21 mouse cellular contexts compared by ENCODE assay signal in the genomic region with DNA sequence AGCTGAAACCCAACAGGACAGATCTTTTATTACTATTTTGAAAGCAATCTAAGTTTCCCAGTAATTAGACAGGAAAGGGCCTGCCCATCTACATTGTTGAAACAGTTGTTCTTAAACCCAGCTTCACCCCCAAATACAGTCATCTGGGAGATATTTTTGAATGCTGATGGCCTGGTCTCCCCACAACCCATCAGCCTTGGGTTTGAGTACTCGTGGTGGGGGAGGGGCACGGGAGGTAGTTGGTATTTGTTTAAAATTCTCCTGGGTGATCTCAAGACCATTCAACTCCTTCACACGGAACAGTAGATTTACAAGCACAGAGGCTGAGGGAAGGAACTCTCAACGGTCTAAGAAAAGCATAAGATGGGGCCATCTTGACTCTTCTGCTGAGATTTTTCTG. TPM values are rescaled to one million over a fixed set of nuclear protein-coding genes. Genes with fewer than 3 reads are reported as not detected.
A peak's percentile ranks its signal among the peaks of the same experiment; 100 is the strongest.
DNase-seq lines count a peak whose midpoint lies in the region; ATAC-seq lines count a peak whose summit lies in the region.
"Had no signal": no experiment of that assay in that cellular context is flagged by ENCODE, and none has a peak within 500 bp of the region (broad histone marks: within the 10 kb centered on the region; RNA-seq: fewer than 3 reads in every experiment).

No protein-coding gene starts in this region.

- no peaks in the 10 kb centered on the region for H3K27me3 ChIP-seq in liver, embryonic 11.5 days (replicated peaks; ENCODE audit: control insufficient read depth, insufficient read depth, low read length)
- H3K27me3 ChIP-seq in liver, embryonic 12.5 days (replicated peaks) = no peaks in the 10 kb centered on the region
- H3K27me3 ChIP-seq in liver, embryonic 15.5 days = no peaks in the 10 kb centered on the region
- H3K27me3 ChIP-seq: forebrain, embryonic 12.5 days; forebrain, embryonic 15.5 days; hindbrain, embryonic 12.5 days; hindbrain, embryonic 15.5 days; Patski had no signal

- 69% methylated on average over 4 of the region's 4 CpGs for WGBS in liver, embryonic 11.5 days
- 57% methylated on average over 4 of the region's 4 CpGs for WGBS in liver, embryonic 12.5 days (ENCODE audit: insufficient replicate concordance)
- 44% methylated on average over 4 of the region's 4 CpGs for WGBS in liver, embryonic 15.5 days (ENCODE audit: insufficient replicate concordance)

- H3K9ac ChIP-seq in liver, embryonic 11.5 days (ENCODE audit: low read depth, low read length) = no peak overlapping the region
- H3K9ac ChIP-seq in liver, embryonic 12.5 days = 0 out of 2 replicates have a peak overlapping the region, but pooled peaks have one; percentile 3
- H3K9ac ChIP-seq in liver, embryonic 15.5 days = no peak overlapping the region
- H3K9ac ChIP-seq: forebrain, embryonic 12.5 days; forebrain, embryonic 15.5 days; hindbrain, embryonic 12.5 days; hindbrain, embryonic 15.5 days had no signal

- H3K4me1 ChIP-seq in liver, embryonic 11.5 days (replicated peaks; ENCODE audit: control insufficient read depth, insufficient read depth, low read length) = peaks cover 39% of the 10 kb centered on the region
- H3K4me1 ChIP-seq in liver, embryonic 12.5 days = peaks cover 87% of the 10 kb centered on the region
- H3K4me1 ChIP-seq in liver, embryonic 15.5 days (replicated peaks) = peaks cover 69% of the 10 kb centered on the region
- H3K4me1 ChIP-seq: forebrain, embryonic 12.5 days; forebrain, embryonic 15.5 days; hindbrain, embryonic 12.5 days; hindbrain, embryonic 15.5 days had no signal

- H3K27ac ChIP-seq in liver, embryonic 11.5 days (ENCODE audit: low read depth, low read length) = peak overlapping the region; percentile 38; the same call in 1 of the 2 replicates
- H3K27ac ChIP-seq in liver, embryonic 12.5 days = peak overlapping the region; percentile 96
- peak overlapping the region; percentile 87 for H3K27ac ChIP-seq in liver, embryonic 15.5 days (replicated peaks)
- H3K27ac ChIP-seq: forebrain, embryonic 12.5 days; forebrain, embryonic 15.5 days; heart, adult 2 months; hindbrain, embryonic 12.5 days; hindbrain, embryonic 15.5 days had no signal

- peak overlapping the region; percentile 66 for H3K4me2 ChIP-seq in liver, embryonic 11.5 days
- peak overlapping the region; percentile 66 for H3K4me2 ChIP-seq in liver, embryonic 12.5 days
- H3K4me2 ChIP-seq in liver, embryonic 15.5 days = peak overlapping the region; percentile 56
- H3K4me2 ChIP-seq: forebrain, embryonic 12.5 days; forebrain, embryonic 15.5 days; heart, embryonic 11.5 days; hindbrain, embryonic 12.5 days; hindbrain, embryonic 15.5 days had no signal

- H3K9me3 ChIP-seq in liver, embryonic 11.5 days (ENCODE audit: control insufficient read depth, low read length) = no peaks in the 10 kb centered on the region
- no peaks in the 10 kb centered on the region for H3K9me3 ChIP-seq in liver, embryonic 12.5 days (replicated peaks)
- H3K9me3 ChIP-seq in liver, embryonic 15.5 days (replicated peaks) = no peaks in the 10 kb centered on the region
- H3K9me3 ChIP-seq: forebrain, embryonic 12.5 days; forebrain, embryonic 15.5 days; hindbrain, embryonic 12.5 days; hindbrain, embryonic 15.5 days had no signal

- ATAC-seq in liver, embryonic 11.5 days (replicated peaks; ENCODE audit: low FRiP score) = no peak
- ATAC-seq in liver, embryonic 12.5 days = no peak
- no peak for ATAC-seq in liver, embryonic 15.5 days (ENCODE audit: insufficient read depth)
- no peak for ATAC-seq in granulocyte monocyte progenitor cell, adult 5-6 weeks (replicated peaks; ENCODE audit: poor library complexity, severe bottlenecking)
- ATAC-seq: forebrain, embryonic 15.5 days; Patski had no signal

- no peaks in the 10 kb centered on the region; the same call in 1 of the 2 replicates for H3K36me3 ChIP-seq in liver, embryonic 11.5 days (ENCODE audit: control insufficient read depth, insufficient read depth, low read length)
- peaks cover 66% of the 10 kb centered on the region for H3K36me3 ChIP-seq in liver, embryonic 12.5 days
- peaks cover 52% of the 10 kb centered on the region for H3K36me3 ChIP-seq in liver, embryonic 15.5 days (replicated peaks)
- H3K36me3 ChIP-seq: forebrain, embryonic 12.5 days; forebrain, embryonic 15.5 days; hindbrain, embryonic 12.5 days; hindbrain, embryonic 15.5 days had no signal

- H3K4me3 ChIP-seq in liver, embryonic 11.5 days (ENCODE audit: low read depth, low read length) = no peak overlapping the region
- peak overlapping the region; percentile 22 for H3K4me3 ChIP-seq in liver, embryonic 12.5 days
- H3K4me3 ChIP-seq in liver, embryonic 15.5 days (replicated peaks) = peak overlapping the region; percentile 8; the same call in 1 of the 2 replicates
- H3K4me3 ChIP-seq: forebrain, embryonic 12.5 days; forebrain, embryonic 15.5 days; heart, adult 2 months; hindbrain, embryonic 12.5 days; hindbrain, embryonic 15.5 days had no signal

- DNase-seq in liver, embryonic 11.5 days (ENCODE audit: low spot score) = no peak
- no peak for DNase-seq in liver
- DNase-seq in spleen, postnatal 14 days (ENCODE audit: low spot score in 2 of 2) = no peak
- DNase-seq in embryo, embryonic 11 days = no peak
- DNase-seq: adrenal gland, postnatal 14 days; B cell, adult 2 months; cerebellum, adult 11 months; cerebellum, adult 2 months; cerebellum, adult 9-11 months; cerebellum, postnatal 25 days; gastrocnemius, postnatal 25 days; heart, adult 2 months had no signal

RNA-seq across cellular contexts. Expression of a gene that starts 13.6 kb away (rescaled TPM):
- 35.5 and 38.9 TPM in 2 replicates for polyA plus RNA-seq in liver, embryonic 11.5 days (2014; fragmentation: Nextera tagmentation; extraction: Ambion mirVana)
- 36.9 and 39.3 TPM in 2 replicates for polyA plus RNA-seq in liver, embryonic 12.5 days (2016; fragmentation: Nextera tagmentation; extraction: Ambion mirVana)
- polyA plus RNA-seq in liver, embryonic 15.5 days (2015; fragmentation: Nextera tagmentation; extraction: Ambion mirVana) = 27.7 and 30.8 TPM in 2 replicates
- total RNA-seq in granulocyte monocyte progenitor cell, adult 5-6 weeks (2014; fragmentation: Nextera tagmentation) = 72.8 and 84.9 TPM in 2 replicates
- total RNA-seq in granulocyte monocyte progenitor cell, adult 5-6 weeks (2017) = 80.1 and 85.1 TPM in 2 replicates

Comparison
In these comparisons a context has a peak if more than half of its experiments do, and no peak if none do; other contexts are left out.
1. H3K27ac ChIP-seq: peak in every context shown above with its lines; median percentile 96 in liver, embryonic 12.5 days; 87 in liver, embryonic 15.5 days; 38 in liver, embryonic 11.5 days.